Mouse (Mus musculus) mouse embryonic stem cell (cell line): ENCODE data around the gene Ints6l.
"Not testable (repeated sequence)": the region's sequence is repeated elsewhere in the genome, so short reads cannot be mapped to it uniquely, and the experiment has no call there.

Source experiments
- in situ Hi-C, 2 experiments: fragments of 300-500 bp; cut with MboI; formaldehyde crosslinking; loops; 1 replicate in 1 of 2; 3 replicates in 1 of 2; pipeline ENCODE4 v1.14.3; 2019 to 2020; ENCODE audit warnings: low sequenced_read_pairs in 2 of 2, low pct_unique_long_range_greater_than_20kb in 1 of 2, mixed read lengths in 1 of 2; ENCODE audit not compliant: unreplicated experiment in 1 of 2

Gene Ints6l

DNA sequence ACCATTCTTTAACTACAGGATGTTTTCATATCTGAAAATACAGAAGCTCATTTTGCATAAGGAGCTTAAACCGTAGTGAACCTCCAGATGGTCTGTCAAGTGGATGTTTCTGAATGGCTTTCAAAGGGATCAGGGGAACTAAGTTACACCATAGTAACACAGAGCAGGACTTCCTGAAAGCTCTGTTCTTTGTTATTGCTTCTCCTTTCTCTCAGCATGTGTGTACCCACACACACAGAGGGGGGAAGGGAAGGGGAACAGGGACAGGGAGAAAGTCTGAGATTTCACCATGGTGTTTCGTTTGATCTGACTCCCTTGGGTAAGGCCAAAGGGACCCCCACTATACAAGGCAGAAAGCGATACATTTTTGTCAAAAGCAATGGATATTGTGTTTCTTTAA is 27.2 kb downstream of the Ints6l start:
- in situ Hi-C loops = loop anchor here in 1 of 2 experiments (10.0 kb wide), 1 partner anchor 47 kb away; no protein-coding TSS in a partner anchor

DNA sequence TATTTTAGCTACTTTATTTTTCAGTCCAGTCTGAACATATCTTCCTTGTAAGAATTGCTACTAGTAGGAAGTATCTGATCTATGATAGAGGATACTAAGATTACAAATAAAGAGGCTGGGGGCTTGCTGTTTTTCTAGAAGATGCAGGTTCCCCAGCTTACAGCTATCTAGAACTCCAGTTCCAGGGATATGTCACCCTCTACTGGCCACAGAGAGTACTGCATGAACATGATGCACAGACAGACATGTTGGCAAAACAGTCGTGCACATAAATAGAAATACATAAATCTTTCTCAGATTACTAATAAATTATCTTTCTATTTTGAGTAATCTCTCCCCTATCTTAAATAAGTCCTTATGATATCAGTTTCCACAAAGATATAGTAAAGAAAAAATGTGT is 35.1 kb downstream of the Ints6l start:
- in situ Hi-C loops = loop anchor here (10.0 kb wide), 1 partner anchor 55 kb away; no protein-coding TSS in a partner anchor

DNA sequence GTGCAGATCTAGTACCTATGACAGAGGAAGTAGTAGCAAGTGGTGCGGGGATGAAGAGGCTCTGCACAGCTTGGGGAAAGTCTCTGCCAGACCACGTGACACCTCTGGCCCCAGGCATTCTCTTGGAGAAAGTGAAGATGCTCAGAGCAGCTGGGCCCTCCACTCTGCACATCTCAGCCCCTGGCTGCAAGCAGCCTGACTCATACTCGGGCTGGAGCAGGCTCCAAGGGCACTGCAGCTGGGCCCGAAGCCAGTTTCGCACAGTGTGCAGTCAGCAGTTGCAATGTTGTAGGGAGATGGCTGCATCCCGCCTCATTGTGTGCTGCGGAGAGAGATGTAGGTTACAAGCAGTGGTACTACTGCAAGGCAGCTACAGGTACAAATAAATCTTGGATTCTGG is 42.6 kb downstream of the Ints6l start:
- in situ Hi-C loops = loop anchor here in 1 of 2 experiments (10.0 kb wide), 1 partner anchor 62 kb away; no protein-coding TSS in a partner anchor

DNA sequence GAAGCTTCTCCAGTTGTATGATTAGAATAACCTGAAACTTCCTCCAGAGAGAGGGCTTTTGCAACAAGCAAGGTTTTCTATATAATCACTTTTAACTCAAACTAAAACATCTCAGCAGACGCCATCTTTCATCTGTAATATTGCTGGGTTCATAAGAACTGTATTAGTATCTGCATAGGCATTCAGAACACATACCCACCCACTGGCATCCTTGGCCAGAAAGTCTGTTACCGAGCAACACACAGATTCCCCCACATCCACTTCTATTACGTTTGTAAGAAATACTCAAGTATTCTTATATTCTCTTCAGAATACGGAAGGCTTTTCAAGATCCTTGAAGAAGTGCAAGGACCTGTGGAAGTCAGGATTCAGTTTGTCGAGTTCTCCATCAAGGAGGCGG is 69.8 kb downstream of the Ints6l start, which contains the start of gene Gm10477:
TSS of gene Gm10477 (plus strand) at position 301 of the 400 bp plus-strand sequence.
- in situ Hi-C loops = not testable (repeated sequence)

DNA sequence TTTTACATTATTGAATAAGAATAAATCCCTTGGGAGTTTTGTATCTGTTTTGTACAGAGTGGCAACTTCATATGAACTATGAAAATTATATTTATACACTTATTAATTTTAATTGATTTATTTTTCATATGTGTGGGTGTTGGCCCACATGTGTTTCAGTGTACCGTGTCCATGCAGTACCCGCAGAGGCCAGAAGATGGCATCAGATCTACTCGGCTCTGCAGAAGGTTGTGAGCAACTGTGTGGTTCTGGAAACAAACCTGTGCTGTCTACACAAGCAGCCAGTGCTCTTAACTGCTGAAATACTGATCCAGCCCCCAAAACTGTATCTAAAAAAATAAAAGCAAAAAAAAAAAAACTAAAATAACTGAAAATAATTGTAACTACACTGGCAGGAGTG is 76.6 kb downstream of the Ints6l start:
- in situ Hi-C loops = loop anchor here in 1 of 2 experiments (25.0 kb wide), 1 partner anchor 256 kb away; no protein-coding TSS in a partner anchor

DNA sequence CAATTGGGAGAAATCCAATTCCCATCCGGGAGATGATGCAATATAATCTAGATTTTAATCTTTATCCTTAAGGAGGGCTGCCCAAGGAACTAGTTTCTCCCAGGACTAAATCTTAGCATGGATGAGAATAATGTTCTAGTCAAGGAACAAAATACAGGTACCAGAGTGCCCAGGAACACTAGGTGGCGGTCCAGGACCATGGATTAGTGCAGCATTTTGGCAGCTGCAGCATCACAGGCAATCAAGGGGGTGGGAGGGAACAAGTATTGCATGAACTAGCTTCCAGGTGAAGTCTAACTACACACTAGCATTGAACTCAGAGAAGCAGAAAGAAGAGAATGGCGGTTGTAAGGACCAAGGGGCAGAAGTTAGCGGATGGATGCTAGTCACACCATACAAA is 82.5 kb downstream of the Ints6l start:
- in situ Hi-C loops = loop anchor here in 1 of 2 experiments (25.0 kb wide), 1 partner anchor 250 kb away; no protein-coding TSS in a partner anchor

DNA sequence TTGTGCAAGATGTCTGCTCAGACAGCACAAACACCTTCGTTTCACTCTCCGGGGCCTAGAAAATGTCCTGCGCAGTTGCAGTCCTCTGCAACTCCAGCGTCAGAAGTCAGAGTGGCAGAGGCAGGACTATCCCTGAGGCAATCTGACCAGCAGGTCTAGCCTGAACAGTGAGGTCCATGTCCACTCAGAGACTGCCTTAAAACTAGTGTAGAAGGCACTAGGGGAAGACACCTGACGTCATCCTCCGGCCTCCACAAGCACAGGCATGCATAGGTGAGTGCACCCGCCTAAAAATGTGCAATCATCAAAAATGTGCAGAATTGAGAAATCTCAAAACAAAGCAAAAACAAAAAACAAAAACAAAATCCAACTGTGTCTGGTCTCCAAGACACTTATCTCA is 94.8 kb downstream of the Ints6l start, which contains the start of gene Gm648:
TSS of gene Gm648 (minus strand) at position 101 of the 400 bp plus-strand sequence.
- in situ Hi-C loops = loop anchor here in 1 of 2 experiments (25.0 kb wide), 1 partner anchor 238 kb away; no protein-coding TSS in a partner anchor

DNA sequence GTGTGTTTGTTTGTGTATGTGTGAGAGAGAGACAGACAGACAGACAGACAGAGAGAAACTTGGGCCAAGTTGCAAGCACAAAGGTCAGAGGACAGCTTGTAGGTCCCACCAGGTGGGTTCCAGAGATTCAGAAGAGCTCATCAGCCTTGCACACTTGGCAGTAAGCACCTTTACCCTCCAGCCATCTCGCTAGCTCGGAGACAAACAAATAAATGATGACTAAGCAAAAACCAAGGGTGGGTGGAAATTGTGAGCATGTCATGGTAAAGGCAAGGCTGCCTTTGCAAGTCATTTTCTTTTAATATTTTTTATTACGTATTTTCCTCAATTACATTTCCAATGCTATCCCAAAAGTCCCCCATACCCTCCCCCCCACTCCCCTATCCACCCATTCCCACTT is 98.9 kb downstream of the Ints6l start:
- in situ Hi-C loops = no loop called here
